Mouse (Mus musculus) induced T-regulatory cell, adult 2 months (primary cell): Measurements from ENCODE around the gene Nucks1.

ENCODE experiments used
- DNase-seq: peaks from one replicate; pipeline ENCODE4 v3.0.0-alpha.2; 2012; ENCODE audit warnings: low read depth

Nucks1 gene

DNA sequence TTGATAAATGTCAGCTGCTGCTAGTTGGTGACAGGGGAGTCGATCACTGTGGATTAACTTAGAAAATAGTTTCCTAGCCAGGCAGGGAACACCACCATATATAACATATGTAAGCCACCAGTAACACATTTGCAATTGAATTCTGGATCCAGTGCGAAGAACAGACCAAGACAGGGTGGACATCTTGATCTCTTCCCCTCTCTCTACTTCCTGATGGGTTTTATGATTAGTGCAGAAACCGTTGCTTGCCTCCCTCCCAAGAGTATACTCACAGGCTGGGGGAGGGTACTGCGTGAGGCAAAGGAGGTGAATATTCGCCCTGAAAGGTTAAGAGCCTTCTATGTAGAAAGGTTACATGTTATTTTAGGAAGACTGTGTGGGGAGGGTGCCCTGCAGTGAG, 55.5 kb downstream of the Nucks1 start:
- no peak for DNase-seq

DNA sequence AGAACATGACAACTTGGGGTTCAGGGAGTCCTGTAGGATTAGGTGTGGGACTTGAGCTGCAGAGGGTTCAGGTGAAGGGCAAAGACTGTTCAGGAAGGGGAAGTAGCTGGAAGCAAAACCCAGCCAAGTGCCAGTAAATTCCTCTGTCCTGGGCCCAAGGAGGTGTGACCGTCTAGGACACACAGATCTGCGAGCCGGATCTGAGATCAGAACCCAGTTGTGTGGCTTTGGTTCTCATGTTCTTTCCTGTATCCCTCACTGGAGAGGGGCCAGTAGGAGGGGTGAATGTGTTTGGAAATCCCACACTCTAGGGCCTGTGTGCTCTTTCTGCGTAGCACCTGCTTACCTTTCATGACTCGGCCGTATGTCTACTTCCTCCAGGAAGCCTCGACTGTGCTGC, 57.0 kb downstream of the Nucks1 start:
- no peak for DNase-seq

DNA sequence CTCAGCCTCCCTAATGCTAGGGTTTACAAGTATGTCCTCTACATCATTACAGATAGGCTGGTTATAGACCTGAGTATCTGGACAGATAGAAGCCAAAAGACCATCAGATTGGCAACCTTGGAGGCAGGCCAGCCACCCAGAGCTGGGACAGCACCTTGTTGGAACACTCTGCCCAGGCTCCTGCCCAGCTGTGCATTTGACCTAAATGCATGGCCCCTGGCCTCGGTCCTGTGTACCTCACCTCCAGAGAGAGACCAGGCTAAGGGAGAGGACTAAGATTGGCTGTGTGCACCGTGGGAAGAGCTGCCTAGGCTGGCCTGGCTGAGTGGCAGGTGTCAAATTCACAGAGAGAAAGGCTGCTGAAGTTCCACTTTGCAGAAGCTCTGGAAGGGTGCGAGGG, 58.2 kb downstream of the Nucks1 start:
- no peak for DNase-seq

DNA sequence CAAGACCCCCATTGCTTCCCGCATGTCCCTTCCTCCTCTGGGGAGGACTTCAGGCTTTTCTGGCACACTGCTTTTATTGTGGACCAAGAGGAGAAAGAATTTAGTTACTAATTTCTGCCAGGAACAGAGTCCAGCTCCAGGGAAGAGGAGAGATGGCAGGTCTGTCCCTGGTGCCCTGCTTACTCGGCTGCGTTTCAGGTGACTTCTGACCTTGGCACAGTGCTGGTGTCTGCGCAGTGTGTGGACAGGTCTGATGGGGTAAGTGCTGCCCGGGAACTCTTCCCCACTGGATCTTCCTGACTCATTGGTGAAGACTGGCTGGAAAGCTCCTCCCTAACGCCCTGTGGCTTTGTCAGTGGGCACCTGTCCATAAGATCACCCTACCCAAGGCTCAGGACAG, 58.6 kb downstream of the Nucks1 start:
- DNase-seq = no peak

DNA sequence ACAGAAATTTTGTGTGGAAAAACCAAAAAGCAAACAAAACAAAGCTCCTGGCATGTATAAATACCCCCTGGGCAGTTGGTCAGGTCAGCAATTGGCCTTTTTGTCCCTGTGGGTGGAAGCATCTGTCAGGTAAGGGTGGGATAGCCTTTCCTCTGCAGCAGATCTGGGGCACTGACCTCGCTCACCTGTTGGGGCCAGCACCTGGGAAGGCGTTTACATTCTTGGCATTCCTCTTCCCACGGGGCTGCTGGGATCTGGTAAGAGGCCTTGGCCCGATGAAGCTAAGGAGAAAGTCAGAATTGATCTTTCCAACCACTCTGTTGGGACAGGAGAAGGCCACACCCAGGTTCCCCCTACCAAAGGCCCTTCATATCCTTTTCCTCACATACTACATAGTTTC, 59.5 kb downstream of the Nucks1 start:
- DNase-seq = no peak

DNA sequence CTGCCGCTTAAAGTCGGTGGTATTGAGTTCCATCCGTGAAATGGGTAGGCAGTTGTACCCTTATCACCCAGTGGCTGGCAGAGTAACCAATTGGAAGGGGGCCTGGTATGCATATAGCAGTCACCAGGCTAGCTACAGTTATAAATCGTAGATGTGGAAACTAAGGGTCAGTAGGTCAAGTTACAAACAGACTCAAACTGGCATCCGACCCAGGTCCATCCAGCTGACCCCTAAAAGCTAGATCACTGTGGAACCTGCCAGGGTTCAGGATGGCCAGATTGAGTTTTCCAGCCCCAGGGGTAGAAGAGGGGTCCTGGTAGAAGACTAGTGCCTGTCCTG, 60.0 kb downstream of the Nucks1 start:
- DNase-seq = no peak

DNA sequence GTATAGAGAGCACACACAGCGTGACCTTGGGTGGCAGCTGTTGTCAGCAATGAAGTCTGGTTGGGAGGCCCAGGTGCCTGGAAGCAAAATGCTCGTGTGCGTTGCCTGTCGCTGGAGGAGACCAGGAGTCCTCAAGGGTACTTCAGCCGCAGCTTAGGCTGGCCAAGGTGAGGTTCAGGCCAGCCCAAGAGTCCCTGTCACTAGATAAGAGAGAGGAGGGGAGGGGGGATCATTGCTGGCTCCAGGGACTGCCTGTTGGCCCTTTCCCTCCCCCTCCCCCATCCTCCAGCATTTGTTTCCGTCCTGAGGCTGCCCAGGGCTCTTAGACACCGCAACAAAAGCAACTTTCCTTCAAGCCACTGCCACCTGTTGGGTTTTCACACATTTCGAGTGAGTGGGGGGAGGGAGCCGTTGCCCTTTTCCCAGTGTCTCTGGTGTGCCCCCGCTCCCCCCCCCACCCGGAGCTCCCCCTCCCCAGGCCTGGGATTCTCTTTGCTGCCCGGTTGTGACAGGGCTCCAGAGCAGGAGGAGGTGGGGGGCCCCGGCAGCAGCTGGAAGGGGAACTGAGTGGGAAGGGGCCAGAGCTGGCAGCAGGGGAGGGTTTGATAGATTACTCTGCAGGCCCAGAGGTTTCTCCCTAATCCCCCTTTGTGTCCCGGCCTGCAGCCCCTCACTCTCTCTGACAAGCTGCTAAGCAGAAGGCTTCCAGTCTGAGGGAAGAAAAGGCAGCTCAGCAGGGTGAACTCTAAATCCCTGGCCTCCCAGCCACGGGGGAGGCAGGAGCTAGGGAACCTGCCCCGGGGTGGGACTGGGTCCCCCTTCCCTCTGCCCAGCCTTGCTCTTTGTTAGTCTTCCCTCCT, 60.6 kb downstream of the Nucks1 start:
- no peak for DNase-seq

DNA sequence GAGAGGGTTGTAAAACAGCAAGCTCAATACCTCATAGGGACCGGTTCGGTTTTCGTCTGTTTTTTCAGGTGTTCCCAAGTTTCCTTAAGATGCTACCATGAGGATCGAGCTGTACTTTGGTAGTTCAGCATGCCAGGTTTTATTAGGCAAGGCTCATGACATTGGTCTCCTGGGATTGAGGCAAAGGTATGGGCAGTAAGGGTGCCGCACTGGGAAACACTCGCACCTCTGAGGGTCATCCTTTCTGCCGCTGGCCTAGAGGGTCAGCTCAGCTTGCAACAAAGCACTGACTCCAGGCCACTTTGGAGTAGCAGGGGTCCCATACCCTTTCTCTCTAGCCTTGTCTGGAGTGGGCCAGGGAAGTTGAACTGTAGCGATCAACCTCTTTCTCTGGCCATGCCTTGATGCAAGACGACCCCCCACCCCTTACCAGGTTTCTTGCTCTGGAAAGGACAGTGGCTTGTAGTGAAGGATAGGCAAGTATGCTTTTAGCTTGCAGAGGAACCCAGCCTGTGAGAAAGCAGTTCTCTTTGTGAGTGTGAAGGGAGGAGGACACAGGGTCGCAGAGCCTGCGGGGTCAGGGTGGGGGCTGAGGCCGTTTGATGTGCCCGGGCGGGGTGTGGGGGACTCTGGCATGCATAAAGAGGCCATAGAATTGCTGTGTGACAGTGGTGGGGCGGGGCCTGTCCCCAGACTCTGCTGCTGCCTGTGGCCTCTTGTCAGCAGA, 61.6 kb downstream of the Nucks1 start:
- no peak for DNase-seq

DNA sequence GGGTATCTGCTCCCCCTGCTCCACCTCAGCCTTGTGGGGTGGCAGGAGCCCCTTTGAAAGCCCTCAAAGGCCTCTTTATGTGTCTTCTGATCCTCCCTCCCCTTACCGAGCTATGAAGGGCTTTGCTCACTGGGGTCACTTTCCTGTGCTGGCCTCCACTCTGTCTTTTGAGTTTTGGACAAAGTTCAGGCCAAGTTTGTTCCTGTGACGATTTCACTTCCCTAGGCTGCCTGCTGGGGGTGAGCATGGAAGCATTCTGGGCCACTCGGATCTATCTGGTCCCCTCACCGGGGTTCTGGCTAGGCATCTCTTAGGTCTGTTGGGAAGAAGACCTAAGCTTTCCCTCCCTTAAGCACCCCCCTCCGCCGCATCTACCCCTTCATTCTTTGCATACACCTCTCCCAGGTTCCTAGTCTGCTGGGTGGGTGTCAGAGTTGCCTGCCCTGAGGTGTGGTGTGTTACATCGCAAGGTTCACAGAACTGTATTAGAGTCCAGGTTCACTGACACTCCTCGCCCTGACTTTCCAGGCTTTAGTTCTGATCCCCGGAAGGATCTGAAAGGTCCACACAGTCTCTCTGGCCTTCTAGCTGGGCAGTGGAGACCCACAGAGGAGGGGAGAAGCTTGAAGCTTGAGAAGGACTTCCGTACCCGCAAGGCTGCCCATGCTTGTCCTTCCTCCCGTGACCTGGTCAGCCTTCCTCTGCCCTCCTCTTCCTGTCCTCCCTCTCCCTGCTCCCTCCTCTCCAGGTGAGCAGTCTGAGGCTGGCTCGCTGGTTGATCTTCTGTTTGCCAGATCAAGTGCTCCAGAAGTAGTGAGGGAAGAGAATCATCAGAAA, 62.4 kb downstream of the Nucks1 start:
- no peak for DNase-seq

DNA sequence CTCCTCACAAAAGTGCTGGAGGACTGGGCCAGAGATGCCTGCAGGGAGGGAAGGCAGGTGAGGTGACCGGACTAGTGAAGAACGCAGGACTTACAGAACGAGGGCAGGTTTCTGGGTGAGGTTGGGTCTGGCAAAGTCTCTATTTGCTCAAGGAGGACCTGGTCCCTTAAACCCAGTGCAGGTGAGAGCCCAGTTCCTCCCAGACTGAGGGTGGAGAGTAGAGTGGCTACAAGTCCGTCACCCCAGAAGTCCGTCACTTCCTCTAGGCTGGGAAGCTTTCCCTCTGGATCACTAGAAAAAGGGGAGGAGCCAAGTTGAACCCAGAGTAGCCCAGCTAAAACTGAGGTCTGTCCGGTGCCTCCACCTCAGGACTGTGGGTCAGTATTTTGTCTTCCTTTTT, 63.7 kb downstream of the Nucks1 start:
- no peak for DNase-seq

DNA sequence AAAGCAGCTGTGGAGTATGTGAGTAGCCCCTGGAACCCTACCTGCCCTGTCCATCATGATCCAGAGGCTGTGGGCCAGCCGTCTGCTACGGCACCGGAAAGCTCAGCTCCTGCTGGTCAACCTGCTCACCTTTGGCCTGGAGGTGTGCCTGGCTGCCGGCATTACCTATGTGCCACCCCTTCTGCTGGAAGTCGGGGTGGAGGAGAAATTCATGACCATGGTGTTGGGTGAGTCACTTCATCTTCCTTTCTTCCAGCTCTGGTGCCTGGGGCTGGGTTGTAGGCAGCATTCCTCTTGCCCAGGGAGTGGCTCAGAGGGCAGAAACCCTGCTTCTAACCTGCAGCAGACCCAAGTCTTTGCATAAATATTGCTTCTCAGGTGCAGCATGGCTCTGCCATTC, 66.6 kb downstream of the Nucks1 start:
- DNase-seq = no peak

DNA sequence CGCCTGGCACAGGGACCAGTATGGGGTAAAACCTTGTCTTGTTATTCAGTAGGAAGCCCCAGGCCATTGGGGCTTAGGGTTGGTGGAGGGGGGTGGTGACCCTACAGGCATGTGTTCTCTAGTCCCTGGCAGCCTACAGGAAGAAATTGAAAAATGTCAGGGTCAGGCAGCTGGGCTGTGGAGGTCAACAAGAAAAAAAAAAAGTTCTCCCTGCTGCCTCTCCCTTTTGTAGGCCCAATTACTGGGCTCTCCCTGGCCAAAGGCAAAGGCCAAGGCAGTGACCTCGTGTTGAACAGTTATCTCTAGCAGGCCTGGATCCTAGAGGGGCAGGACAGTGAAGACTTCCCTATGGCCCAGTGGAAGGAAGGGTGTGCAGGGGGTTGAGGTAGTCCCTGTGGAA, 70.1 kb downstream of the Nucks1 start:
- DNase-seq = no peak

DNA sequence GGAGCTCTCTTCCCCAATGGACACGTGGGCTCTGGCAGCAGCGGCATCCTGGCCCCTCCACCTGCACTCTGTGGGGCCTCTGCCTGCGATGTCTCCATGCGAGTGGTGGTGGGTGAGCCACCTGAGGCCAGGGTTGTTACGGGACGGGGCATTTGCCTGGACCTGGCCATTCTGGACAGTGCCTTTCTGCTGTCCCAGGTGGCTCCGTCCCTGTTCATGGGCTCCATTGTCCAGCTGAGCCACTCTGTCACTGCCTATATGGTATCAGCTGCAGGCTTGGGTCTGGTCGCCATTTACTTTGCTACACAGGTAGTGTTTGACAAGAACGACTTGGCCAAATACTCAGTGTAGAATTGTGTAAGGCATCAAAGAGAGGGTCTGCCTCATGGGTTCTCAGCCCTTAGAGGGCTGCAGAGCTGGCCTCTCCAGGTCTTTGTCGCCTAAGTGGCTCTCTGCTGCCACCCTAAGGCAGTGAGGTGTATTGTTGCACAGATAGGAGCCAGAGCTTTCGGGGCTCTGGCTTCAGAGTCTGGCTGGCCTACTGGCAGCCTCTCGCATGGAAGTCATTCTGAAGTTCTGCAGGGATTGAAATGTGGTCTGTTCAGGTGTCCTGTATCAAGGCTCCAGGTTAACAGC, 71.2 kb downstream of the Nucks1 start:
- DNase-seq = peak; percentile 81

DNA sequence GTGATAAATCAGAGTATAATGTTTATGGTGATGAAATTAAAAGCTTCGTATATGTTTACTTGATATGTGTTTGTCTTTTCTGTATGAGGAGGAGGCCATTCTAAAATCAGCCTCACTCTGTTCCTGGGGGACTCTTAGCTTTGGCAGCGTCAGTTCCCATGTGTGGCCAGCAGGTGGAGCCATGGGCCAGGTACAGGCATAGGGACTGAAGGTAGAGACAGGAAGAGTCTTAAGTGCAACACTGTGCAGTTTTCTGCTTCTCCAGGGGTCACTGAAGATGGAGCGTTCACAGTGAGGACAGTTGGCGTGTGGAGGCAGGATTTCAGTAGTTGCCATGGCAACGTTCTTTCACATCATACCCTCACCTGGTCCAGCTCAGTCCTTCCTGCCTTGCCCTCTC, 72.6 kb downstream of the Nucks1 start:
- peak; percentile 88 for DNase-seq

DNA sequence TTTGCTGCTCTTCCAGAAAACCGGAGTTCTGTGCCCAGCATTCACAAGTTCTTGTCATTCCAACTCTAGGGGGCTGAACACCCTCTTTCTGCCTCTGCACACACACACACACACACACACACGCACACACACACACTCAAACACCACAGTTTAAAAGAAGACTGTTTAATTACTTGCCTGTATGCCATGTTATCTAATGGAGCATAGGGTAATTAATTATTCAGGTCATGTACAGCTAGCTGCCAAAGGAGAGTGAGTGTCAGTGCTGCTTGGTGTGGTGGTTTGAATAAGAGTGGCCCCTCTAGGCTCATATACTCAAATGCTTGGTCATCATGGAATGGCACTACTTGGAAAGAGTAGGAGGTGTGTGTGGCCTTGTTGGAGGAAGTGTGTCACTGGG, 73.5 kb downstream of the Nucks1 start:
- no peak for DNase-seq
